Mouse (Mus musculus) hindbrain, embryonic 13.5 days (tissue): ENCODE data around the gene Slc20a1. TPM values are rescaled to one million over a fixed set of nuclear protein-coding genes. Genes with fewer than 3 reads are reported as not detected.

Experiments used
- ATAC-seq: fragments of 200-750 bp; cut with Nextera tagmentation; 2 replicates; pipeline ENCODE4 v1.8.0; 2017; ENCODE audit warnings: moderate TSS enrichment; ENCODE audit not compliant: low FRiP score
- H3K27ac ChIP-seq: fragments of 300-500 bp; sonication (generic); 2 replicates; pipeline ENCODE4 v1.5.1; 2015; ENCODE audit warnings: inconsistent platforms, mild to moderate bottlenecking, moderate library complexity
- H3K27me3 ChIP-seq: fragments of 300-500 bp; sonication (generic); 2 replicates; pipeline ENCODE4 v1.6.1; 2015; ENCODE audit warnings: mild to moderate bottlenecking, inconsistent platforms
- H3K36me3 ChIP-seq: fragments of 300-500 bp; sonication (generic); 2 replicates; pipeline ENCODE4 v1.6.1; 2015; ENCODE audit warnings: mild to moderate bottlenecking, inconsistent platforms
- H3K4me1 ChIP-seq: fragments of 300-500 bp; sonication (generic); replicated peaks from 2 replicates; pipeline ENCODE4 v1.6.1; 2015; ENCODE audit warnings: inconsistent platforms
- H3K4me2 ChIP-seq: fragments of 300-500 bp; sonication (generic); 2 replicates; pipeline ENCODE4 v1.6.1; 2015; ENCODE audit warnings: inconsistent platforms, mild to moderate bottlenecking, moderate library complexity
- H3K4me3 ChIP-seq: fragments of 300-500 bp; sonication (generic); 2 replicates; pipeline ENCODE4 v1.5.1; 2015; ENCODE audit warnings: mild to moderate bottlenecking, inconsistent platforms
- H3K9ac ChIP-seq: fragments of 300-500 bp; sonication (generic); 2 replicates; pipeline ENCODE4 v1.6.1; 2015; ENCODE audit warnings: mild to moderate bottlenecking, inconsistent platforms
- H3K9me3 ChIP-seq: fragments of 300-500 bp; sonication (generic); 2 replicates; pipeline ENCODE4 v1.6.1; 2016; ENCODE audit warnings: inconsistent platforms
- WGBS: fragments of 180-500 bp; shearing (Covaris S2); methylation state at CpG from one replicate; pipeline ENCODE4 v1.1.7; 2015; 5-methylcytosine and 5-hydroxymethylcytosine counted together
- polyA plus RNA-seq: library from polyadenylated mRNA; unstranded; fragments of >200 nt; fragmentation: Nextera tagmentation; extraction: Ambion mirVana; gene quantifications from 2 replicates; pipeline ENCODE4 v1.2.1, GENCODE M21; 2015

Gene Slc20a1
- polyA plus RNA-seq, 1 experiment from 2014 or later: 47.2 TPM

DNA sequence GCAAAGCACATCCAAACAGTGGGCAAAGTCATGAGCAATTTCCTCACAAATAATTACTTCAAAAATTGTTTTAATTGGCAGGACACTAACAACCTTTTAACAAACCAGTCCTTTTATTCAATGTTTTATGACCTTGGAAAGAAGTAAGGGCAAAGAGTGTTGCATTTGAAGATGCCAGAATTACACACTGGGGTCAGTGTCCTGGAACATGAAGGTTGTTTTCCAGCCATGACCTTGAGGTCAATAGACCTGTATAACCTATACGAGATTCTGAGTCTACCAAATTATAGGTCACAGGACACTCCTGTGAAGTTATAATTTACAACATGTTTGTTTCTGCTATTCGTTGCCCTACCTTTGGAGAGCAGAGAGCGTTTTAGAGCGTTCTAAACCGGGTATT, 1.4 kb upstream of the Slc20a1 start:
- Histone ChIP-seq H3K27me3 (no peaks in the 10 kb centered on the region), H3K4me3 (no peak overlapping the region; the same call in 1 of the 2 replicates), H3K9me3 (no peaks in the 10 kb centered on the region), H3K4me2 (peak overlapping the region; percentile 87), H3K9ac (0 out of 2 replicates have a peak overlapping the region, but pooled peaks have one; percentile 79), H3K27ac (no peak overlapping the region), H3K4me1 (peaks cover 29% of the 10 kb centered on the region), H3K36me3 (peaks cover 10% of the 10 kb centered on the region; the same call in 1 of the 2 replicates)
- no peak for ATAC-seq
- 69% methylated on average over 5 of the region's 5 CpGs for WGBS

DNA sequence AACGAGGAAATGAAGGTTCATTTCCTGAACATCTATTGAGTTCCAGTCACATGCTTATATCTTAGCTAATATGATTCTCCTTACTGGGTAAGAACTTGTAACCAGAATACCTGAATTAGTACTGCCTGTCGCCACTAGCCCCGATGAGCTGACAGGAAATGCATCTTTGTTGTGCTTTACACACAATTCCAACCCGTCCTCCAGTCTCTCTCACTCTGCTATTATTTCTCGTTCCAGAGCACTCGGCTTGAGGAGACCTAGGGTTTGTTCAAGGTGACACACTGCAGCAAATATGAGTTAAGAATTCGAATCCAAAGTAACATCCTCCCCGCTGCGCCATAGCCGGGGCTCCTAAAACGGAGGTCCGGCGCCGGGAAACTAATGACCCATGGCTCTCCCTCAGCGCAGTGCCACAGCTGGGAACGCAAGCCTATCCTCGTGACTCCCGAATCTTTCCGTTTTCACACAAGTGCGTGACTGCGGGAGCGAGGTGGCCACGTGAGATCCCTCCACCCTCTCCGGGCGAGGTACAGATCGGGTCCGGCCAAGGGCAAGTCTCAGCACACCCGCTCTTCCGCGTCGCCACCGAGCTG, 625 bp upstream of the Slc20a1 start:
- 2% methylated on average over 32 of the region's 32 CpGs for WGBS

GRCm38 (mm10) chr2:129199328-129200085, 943 bp downstream of the Slc20a1 start:
- H3K4me3 ChIP-seq: peak overlapping the region; percentile 81
- H3K4me2 ChIP-seq: peak overlapping the region; percentile 87
- WGBS: 15% methylated on average over 30 of the region's 31 CpGs
- ATAC-seq: peak; percentile 22
- no peaks in the 10 kb centered on the region for H3K9me3 ChIP-seq
- peak overlapping the region; percentile 92 for H3K9ac ChIP-seq
- peaks cover 29% of the 10 kb centered on the region for H3K4me1 ChIP-seq
- H3K27ac ChIP-seq: peak overlapping the region; percentile 96
- no peaks in the 10 kb centered on the region for H3K27me3 ChIP-seq
- peaks cover 33% of the 10 kb centered on the region for H3K36me3 ChIP-seq

More for the DNA sequence above, 625 bp upstream of the Slc20a1 start:
- H3K9ac ChIP-seq: peak overlapping the region; percentile 79
- peak overlapping the region; percentile 87 for H3K4me2 ChIP-seq
- H3K9me3 ChIP-seq: no peaks in the 10 kb centered on the region
- H3K27ac ChIP-seq: peak overlapping the region; percentile 90
- peak overlapping the region; percentile 81 for H3K4me3 ChIP-seq
- ATAC-seq: peak; percentile 72
- peaks cover 29% of the 10 kb centered on the region for H3K4me1 ChIP-seq
- H3K36me3 ChIP-seq: peaks cover 17% of the 10 kb centered on the region
- no peaks in the 10 kb centered on the region for H3K27me3 ChIP-seq

DNA sequence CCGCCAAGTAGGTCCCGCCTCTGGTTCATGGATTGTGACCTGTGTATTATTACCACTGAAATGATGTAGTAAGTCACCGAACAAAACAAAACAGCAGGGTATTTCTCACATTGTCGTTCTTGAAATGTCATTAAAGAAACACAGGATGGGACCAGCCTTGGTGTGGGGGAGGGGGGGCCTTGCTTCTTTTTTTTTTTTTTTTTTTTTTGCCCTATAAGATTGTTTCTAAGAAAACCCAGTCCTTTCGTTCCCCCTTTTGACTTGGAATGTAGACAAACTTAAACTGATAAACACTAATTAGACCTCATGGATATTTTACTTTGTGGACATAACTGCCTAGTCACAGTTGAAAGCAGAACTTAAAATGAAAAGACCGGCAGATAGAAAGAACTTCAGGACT, 6.4 kb downstream of the Slc20a1 start:
- Histone ChIP-seq H3K4me3 (no peak overlapping the region), H3K4me1 (peaks cover 21% of the 10 kb centered on the region), H3K27ac (no peak overlapping the region), H3K9me3 (no peaks in the 10 kb centered on the region), H3K9ac (no peak overlapping the region), H3K36me3 (peaks cover 87% of the 10 kb centered on the region), H3K27me3 (no peaks in the 10 kb centered on the region), H3K4me2 (no peak overlapping the region)
- ATAC-seq: no peak
- WGBS: 76% methylated on average over 6 of the region's 6 CpGs

GRCm38 (mm10) chr2:129206824-129207223, 8.3 kb downstream of the Slc20a1 start:
- H3K4me2 ChIP-seq: no peak overlapping the region
- H3K4me3 ChIP-seq: no peak overlapping the region
- no peak overlapping the region for H3K9ac ChIP-seq
- peaks cover 2% of the 10 kb centered on the region for H3K4me1 ChIP-seq
- no peak for ATAC-seq
- no peaks in the 10 kb centered on the region for H3K27me3 ChIP-seq
- H3K9me3 ChIP-seq: no peaks in the 10 kb centered on the region
- no peak overlapping the region for H3K27ac ChIP-seq
- peaks cover 99% of the 10 kb centered on the region for H3K36me3 ChIP-seq
- 86% methylated on average over 8 of the region's 8 CpGs for WGBS

DNA sequence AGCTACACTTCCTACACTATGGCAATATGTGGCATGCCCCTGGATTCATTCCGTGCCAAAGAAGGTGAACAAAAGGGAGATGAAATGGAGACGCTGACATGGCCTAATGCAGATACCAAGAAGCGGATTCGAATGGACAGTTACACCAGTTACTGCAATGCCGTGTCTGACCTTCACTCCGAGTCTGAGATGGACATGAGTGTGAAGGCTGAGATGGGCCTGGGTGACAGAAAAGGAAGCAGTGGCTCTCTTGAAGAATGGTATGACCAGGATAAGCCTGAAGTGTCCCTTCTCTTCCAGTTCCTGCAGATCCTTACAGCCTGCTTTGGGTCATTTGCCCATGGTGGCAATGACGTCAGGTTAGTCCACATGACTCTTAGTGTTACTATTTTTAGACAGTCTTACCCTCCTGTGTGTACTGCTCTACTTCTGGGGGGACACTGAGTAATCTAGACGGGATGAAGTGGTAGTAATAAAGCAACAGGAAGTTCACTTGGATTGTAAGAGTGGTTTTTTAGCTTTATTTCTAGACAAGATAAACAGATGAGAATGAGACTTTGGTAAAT, 9.7 kb downstream of the Slc20a1 start:
- Histone ChIP-seq H3K9ac (no peak overlapping the region), H3K36me3 (peaks cover 95% of the 10 kb centered on the region), H3K27ac (no peak overlapping the region), H3K4me3 (no peak overlapping the region), H3K9me3 (no peaks in the 10 kb centered on the region), H3K4me2 (no peak overlapping the region), H3K27me3 (no peaks in the 10 kb centered on the region), H3K4me1 (no peaks in the 10 kb centered on the region)
- 93% methylated on average over 8 of the region's 8 CpGs for WGBS
- no peak for ATAC-seq

- Histone ChIP-seq H3K36me3 (peaks cover 79% of the 10 kb centered on the region), H3K9me3 (no peaks in the 10 kb centered on the region), H3K27me3 (no peaks in the 10 kb centered on the region), H3K9ac (no peak overlapping the region), H3K27ac (no peak overlapping the region), H3K4me3 (no peak overlapping the region), H3K4me2 (no peak overlapping the region), H3K4me1 (no peaks in the 10 kb centered on the region)
- 93% methylated on average over 8 of the region's 8 CpGs for WGBS
- ATAC-seq: no peak
Measured at GRCm38 (mm10) chr2:129210089-129210749, 11.7 kb downstream of the Slc20a1 start.

DNA sequence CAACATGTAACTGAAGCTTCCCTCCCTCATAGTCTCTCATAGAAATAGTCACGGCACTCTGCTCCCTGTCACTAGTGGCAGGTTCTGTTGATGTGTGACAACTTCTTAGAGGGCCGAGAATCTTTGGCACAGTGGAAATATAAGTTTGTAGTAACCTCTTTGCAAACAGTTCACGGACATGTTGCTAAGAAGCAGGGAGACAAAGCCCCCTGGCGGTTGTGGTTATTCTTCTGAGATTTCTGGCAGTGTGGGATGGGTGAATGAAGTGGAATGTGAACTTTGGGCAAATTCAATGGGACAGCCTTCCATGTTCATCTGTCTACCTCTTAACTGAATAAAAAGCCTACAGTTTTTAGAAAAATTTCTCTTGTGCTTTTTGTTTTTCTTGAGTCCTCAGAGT, 12.7 kb downstream of the Slc20a1 start:
- H3K9me3 ChIP-seq: no peaks in the 10 kb centered on the region
- no peaks in the 10 kb centered on the region for H3K27me3 ChIP-seq
- H3K27ac ChIP-seq: no peak overlapping the region
- H3K4me3 ChIP-seq: no peak overlapping the region
- H3K9ac ChIP-seq: no peak overlapping the region
- H3K4me1 ChIP-seq: no peaks in the 10 kb centered on the region
- 70% methylated on average over 4 of the region's 4 CpGs for WGBS
- no peak overlapping the region for H3K4me2 ChIP-seq
- ATAC-seq: no peak
- peaks cover 69% of the 10 kb centered on the region for H3K36me3 ChIP-seq

GRCm38 (mm10) chr2:129211957-129212356, 13.4 kb downstream of the Slc20a1 start:
- 84% methylated on average over 2 of the region's 2 CpGs for WGBS

DNA sequence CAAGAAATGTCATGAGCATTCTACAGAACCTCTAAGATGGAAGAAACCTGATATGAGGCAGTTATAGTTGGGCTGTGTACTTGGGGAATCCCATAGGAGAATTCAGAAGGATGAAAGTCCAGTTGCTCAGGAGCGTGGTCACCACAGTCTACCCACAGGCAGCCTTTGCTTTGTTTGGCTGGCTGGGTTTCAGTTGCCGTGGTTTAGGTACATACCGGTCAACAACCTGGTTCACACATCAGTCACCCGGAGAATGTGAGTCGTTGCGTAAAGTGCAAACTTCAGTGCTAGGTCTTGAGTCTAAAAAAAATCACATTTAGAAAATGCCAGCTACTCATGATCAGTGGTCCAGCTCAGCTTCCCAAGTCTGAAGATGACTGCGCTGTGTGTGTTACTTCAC, 14.0 kb downstream of the Slc20a1 start:
- Histone ChIP-seq H3K4me3 (no peak overlapping the region), H3K4me1 (no peaks in the 10 kb centered on the region), H3K27ac (no peak overlapping the region), H3K36me3 (peaks cover 55% of the 10 kb centered on the region), H3K4me2 (no peak overlapping the region), H3K27me3 (no peaks in the 10 kb centered on the region), H3K9ac (no peak overlapping the region), H3K9me3 (no peaks in the 10 kb centered on the region)
- ATAC-seq: no peak
- 92% methylated on average over 7 of the region's 7 CpGs for WGBS

More at GRCm38 (mm10) chr2:129211957-129212356, 13.4 kb downstream of the Slc20a1 start:
- no peaks in the 10 kb centered on the region for H3K4me1 ChIP-seq
- H3K27me3 ChIP-seq: no peaks in the 10 kb centered on the region
- H3K9ac ChIP-seq: no peak overlapping the region
- no peak overlapping the region for H3K4me2 ChIP-seq
- H3K27ac ChIP-seq: no peak overlapping the region
- peaks cover 62% of the 10 kb centered on the region for H3K36me3 ChIP-seq
- no peaks in the 10 kb centered on the region for H3K9me3 ChIP-seq
- no peak overlapping the region for H3K4me3 ChIP-seq
- no peak for ATAC-seq

GRCm38 (mm10) chr2:129214774-129215173, 16.2 kb downstream of the Slc20a1 start:
- WGBS: 99% methylated on average over 5 of the region's 5 CpGs
- H3K27ac ChIP-seq: no peak overlapping the region
- H3K9me3 ChIP-seq: no peaks in the 10 kb centered on the region
- no peaks in the 10 kb centered on the region for H3K27me3 ChIP-seq
- peaks cover 33% of the 10 kb centered on the region for H3K36me3 ChIP-seq
- H3K4me3 ChIP-seq: no peak overlapping the region
- H3K4me2 ChIP-seq: no peak overlapping the region
- no peak overlapping the region for H3K9ac ChIP-seq
- no peaks in the 10 kb centered on the region for H3K4me1 ChIP-seq
- ATAC-seq: no peak

GRCm38 (mm10) chr2:129217612-129218185, 19.1 kb downstream of the Slc20a1 start:
- Histone ChIP-seq H3K9me3 (no peaks in the 10 kb centered on the region), H3K4me2 (no peak overlapping the region), H3K4me1 (no peaks in the 10 kb centered on the region), H3K27me3 (no peaks in the 10 kb centered on the region), H3K4me3 (no peak overlapping the region), H3K27ac (no peak overlapping the region), H3K36me3 (peaks cover 6% of the 10 kb centered on the region), H3K9ac (no peak overlapping the region)
- WGBS: 78% methylated on average over 9 of the region's 9 CpGs
- ATAC-seq: no peak
